Mouse (Mus musculus): ENCODE data around the gene Erc2. TPM values are rescaled to one million over a fixed set of nuclear protein-coding genes. Genes with fewer than 3 reads are reported as not detected.

The Erc2 gene
- total RNA-seq, 2 experiments from 2014 or later, result 203 to 224 TPM

DNA sequence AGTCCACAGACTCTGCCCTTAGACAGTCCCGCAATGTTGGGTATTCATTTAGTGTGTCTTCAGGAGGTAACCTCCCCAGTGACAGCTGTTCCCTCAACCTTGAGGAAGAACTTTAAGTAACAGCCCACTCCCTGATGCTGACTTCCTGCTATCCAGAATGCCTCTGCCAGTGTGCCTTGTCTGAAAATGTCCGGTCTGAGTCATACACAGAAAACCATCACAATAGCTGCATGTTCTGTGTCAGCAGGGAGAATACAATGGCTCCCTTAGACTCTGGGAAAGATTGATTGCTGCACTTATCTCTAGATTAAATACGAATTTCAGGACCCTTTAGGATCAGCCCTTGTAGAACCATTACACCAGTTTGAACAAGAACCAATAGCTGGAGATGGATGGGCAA lies 620.5 kb downstream of the Erc2 start:
- TF ChIP-seq CTCF (IDR thresholded peaks at IDR 0.05), result no peak
- intact Hi-C loops (cut with DNase I), result loop anchor here (10.0 kb wide), 1 partner anchor 438 kb away; no protein-coding TSS in a partner anchor
- DNase-seq (ENCODE audit: extremely low spot score in 1 of 2, low spot score in 2 of 2), result no peak
- no peak overlapping the region for H3K27ac ChIP-seq
- no peak overlapping the region for H3K4me3 ChIP-seq

DNA sequence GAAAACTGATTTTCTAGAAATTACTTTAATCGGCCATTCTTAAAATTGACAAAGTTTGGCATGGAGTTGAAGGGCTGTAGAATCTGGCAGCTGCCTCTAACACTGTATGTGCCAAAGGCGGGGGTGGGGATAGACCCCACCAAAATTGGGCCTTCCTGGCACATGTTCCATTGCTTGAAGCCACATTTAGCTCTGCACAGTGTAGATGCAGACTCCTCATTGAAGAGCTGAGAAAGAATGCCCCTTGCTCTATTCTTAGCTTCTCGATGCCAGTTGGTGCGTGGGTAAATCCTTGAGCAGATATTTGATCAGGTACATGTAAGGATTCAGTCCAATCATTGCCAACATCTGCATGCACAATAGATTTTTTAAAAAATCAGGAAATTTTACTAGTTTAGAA lies 621.2 kb downstream of the Erc2 start:
- no peak for TF ChIP-seq CTCF (IDR thresholded peaks at IDR 0.05)
- DNase-seq (ENCODE audit: extremely low spot score in 1 of 2, low spot score in 2 of 2), result no peak
- Histone ChIP-seq H3K27ac (no peak overlapping the region), H3K4me3 (no peak overlapping the region)
- intact Hi-C loops (cut with DNase I), result loop anchor here (10.0 kb wide), 1 partner anchor 439 kb away; no protein-coding TSS in a partner anchor

- DNase-seq (ENCODE audit: extremely low spot score in 1 of 2, low spot score in 2 of 2), result no peak
- intact Hi-C loops (cut with DNase I), result no loop called here
- TF ChIP-seq CTCF (IDR thresholded peaks at IDR 0.05), result peak; percentile 7
- Histone ChIP-seq H3K27ac (no peak overlapping the region), H3K4me3 (no peak overlapping the region)
Observed at GRCm38 (mm10) chr14:28262706-28263105, 640.5 kb downstream of the Erc2 start.

GRCm38 (mm10) chr14:28267367-28267766 lies 645.1 kb downstream of the Erc2 start:
- DNase-seq (ENCODE audit: extremely low spot score in 1 of 2, low spot score in 2 of 2), result no peak
- no peak for TF ChIP-seq CTCF (IDR thresholded peaks at IDR 0.05)
- Histone ChIP-seq H3K27ac (no peak overlapping the region), H3K4me3 (no peak overlapping the region)
- intact Hi-C loops (cut with DNase I), result no loop called here

DNA sequence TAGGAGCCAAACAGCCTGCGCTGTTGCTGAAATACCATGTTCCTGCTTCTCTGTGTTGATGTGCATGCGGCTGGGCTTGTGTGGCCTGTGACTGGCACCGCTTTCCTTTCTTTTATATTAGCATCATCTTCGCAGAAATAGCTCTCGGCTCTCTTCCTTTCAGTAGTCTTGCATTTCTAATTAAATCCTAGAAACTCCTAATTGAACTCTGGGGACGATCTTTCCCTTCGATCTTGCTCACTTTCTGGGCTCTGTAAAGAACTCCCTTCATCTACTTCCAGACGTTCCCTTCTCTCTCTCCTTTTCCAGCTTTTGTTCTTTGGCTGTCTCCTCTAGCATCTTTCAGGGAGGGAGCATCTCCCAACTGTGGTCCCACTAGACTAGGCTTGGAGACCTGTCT lies 649.6 kb downstream of the Erc2 start:
- Histone ChIP-seq H3K27ac (no peak overlapping the region), H3K4me3 (no peak overlapping the region)
- DNase-seq (ENCODE audit: extremely low spot score in 1 of 2, low spot score in 2 of 2), result no peak
- no peak for TF ChIP-seq CTCF (IDR thresholded peaks at IDR 0.05)
- intact Hi-C loops (cut with DNase I), result no loop called here

DNA sequence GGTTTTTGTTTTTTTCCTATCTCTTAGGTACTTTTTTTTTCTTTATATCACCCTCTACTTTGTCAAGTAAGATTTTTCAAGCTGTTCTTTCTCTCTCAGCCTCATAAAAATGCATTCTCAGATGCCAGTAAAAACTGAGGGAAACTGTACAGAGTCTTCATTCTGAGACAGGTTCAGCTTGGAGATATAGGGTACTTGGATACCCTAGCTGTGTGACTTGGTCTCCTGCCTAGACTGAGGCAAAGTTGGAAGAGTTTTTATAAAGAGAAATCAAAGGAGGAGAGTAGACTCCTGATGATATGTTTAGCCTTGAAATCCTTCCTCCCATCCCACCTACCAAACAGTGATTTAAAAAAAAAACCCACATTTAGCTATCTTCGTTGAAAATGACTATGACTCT lies 651.4 kb downstream of the Erc2 start:
- Histone ChIP-seq H3K4me3 (no peak overlapping the region), H3K27ac (no peak overlapping the region)
- no peak for TF ChIP-seq CTCF (IDR thresholded peaks at IDR 0.05)
- no peak for DNase-seq (ENCODE audit: extremely low spot score in 1 of 2, low spot score in 2 of 2)
- intact Hi-C loops (cut with DNase I), result no loop called here

DNA sequence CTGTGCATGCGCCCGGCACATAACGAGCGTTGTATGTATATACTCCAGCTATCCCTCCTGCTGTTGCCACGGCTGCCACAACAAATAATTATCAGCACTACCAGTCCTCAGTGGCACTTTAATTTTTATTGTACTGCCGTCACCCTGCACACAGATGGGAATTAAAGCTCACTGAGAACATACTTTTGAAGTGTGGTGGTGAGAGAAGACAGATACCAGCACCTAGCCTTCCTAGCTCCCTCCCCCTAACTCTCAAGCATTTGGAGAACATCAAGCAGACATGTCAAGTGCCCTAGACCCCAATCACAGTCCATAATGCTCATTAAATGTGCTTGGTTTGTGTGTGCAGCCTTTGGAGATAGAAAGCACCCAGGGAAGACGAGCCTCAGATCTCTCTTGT lies 652.6 kb downstream of the Erc2 start:
- Histone ChIP-seq H3K4me3 (no peak overlapping the region), H3K27ac (no peak overlapping the region)
- DNase-seq (ENCODE audit: extremely low spot score in 1 of 2, low spot score in 2 of 2), result no peak
- no peak for TF ChIP-seq CTCF (IDR thresholded peaks at IDR 0.05)
- intact Hi-C loops (cut with DNase I), result no loop called here

DNA sequence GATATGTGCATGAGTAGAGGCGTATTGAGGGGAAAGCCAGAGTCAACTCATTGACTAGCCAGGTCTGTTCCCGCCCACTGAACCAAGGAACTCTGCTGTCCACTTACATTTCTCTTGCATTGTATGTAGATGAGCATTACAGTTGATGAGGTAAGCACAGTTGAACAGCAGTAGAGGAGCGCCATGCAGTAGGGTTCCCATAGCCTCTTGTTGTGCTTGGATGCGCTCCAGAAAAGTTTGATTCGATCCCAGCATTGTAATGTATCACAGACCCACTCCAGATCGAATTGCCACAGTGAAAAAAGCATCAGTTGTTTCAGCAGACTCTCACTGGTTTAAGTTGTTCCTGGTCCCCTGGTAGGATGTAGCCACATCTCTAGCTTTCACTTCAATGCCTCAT lies 656.7 kb downstream of the Erc2 start:
- Histone ChIP-seq H3K27ac (no peak overlapping the region), H3K4me3 (no peak overlapping the region)
- DNase-seq (ENCODE audit: extremely low spot score in 1 of 2, low spot score in 2 of 2), result peak in 1 of 2 experiments; percentile 4
- intact Hi-C loops (cut with DNase I), result no loop called here
- no peak for TF ChIP-seq CTCF (IDR thresholded peaks at IDR 0.05)

- Histone ChIP-seq H3K4me3 (no peak overlapping the region), H3K27ac (peak overlapping the region; percentile 44)
- DNase-seq (ENCODE audit: extremely low spot score in 1 of 2, low spot score in 2 of 2), result no peak
- intact Hi-C loops (cut with DNase I), result loop anchor here (10.0 kb wide), 1 partner anchor 224 kb away; the partner anchor contains the start of gene Wnt5a
- TF ChIP-seq CTCF (IDR thresholded peaks at IDR 0.05), result no peak
Observed at GRCm38 (mm10) chr14:28280376-28280775, 658.1 kb downstream of the Erc2 start.

GRCm38 (mm10) chr14:28283319-28284095 lies 661.3 kb downstream of the Erc2 start:
- TF ChIP-seq CTCF (IDR thresholded peaks at IDR 0.05), result peak; percentile 10; the same call in 1 of the 2 replicates
- intact Hi-C loops (cut with DNase I), result loop anchor here (10.0 kb wide), 1 partner anchor 221 kb away; the partner anchor contains the start of gene Wnt5a
- no peak overlapping the region for H3K27ac ChIP-seq
- no peak for DNase-seq (ENCODE audit: extremely low spot score in 1 of 2, low spot score in 2 of 2)
- no peak overlapping the region for H3K4me3 ChIP-seq

- intact Hi-C loops (cut with DNase I), result loop anchor here (10.0 kb wide), 1 partner anchor 218 kb away; the partner anchor contains the start of gene Wnt5a
Observed at GRCm38 (mm10) chr14:28286511-28286910, 664.3 kb downstream of the Erc2 start.

GRCm38 (mm10) chr14:28288196-28288595 lies 666.0 kb downstream of the Erc2 start:
- intact Hi-C loops (cut with DNase I), result loop anchor here (10.0 kb wide), 1 partner anchor 217 kb away; the partner anchor contains the start of gene Wnt5a
- Histone ChIP-seq H3K4me3 (no peak overlapping the region), H3K27ac (no peak overlapping the region)
- TF ChIP-seq CTCF (IDR thresholded peaks at IDR 0.05), result no peak
- DNase-seq (ENCODE audit: extremely low spot score in 1 of 2, low spot score in 2 of 2), result no peak

More at GRCm38 (mm10) chr14:28286511-28286910, 664.3 kb downstream of the Erc2 start:
- 0 out of 2 replicates have a peak overlapping the region, but pooled peaks have one; percentile 32 for H3K27ac ChIP-seq
- H3K4me3 ChIP-seq, result no peak overlapping the region
- DNase-seq (ENCODE audit: extremely low spot score in 1 of 2, low spot score in 2 of 2), result no peak
- no peak for TF ChIP-seq CTCF (IDR thresholded peaks at IDR 0.05)

All from left cerebral cortex, adult 2 months (tissue).